Mouse (Mus musculus): ENCODE results near the gene Sod1.

- TF ChIP-seq CTCF (IDR thresholded peaks at IDR 0.05; ENCODE audit: borderline replicate concordance, control insufficient read depth, extremely low read depth, insufficient read depth, low read length, poor library complexity) = no peak
- no peak for TF ChIP-seq POLR2A (IDR thresholded peaks at IDR 0.05; ENCODE audit: control insufficient read depth, extremely low read depth, insufficient read depth, low read length, poor library complexity)
Measured at GRCm38 (mm10) chr16:90265106-90265505, 44.6 kb downstream of the Sod1 start.
